Mouse (Mus musculus) left cerebral cortex, postnatal 10 days (tissue): ENCODE measurements at regions not wholly inside any gene's neighbourhood (a gene's known extent, or its start where the extent isn't known, plus 50 kb on each side); places are given as distances from the start of the nearest gene placed in this dataset.
A peak's percentile ranks its signal among the peaks of the same experiment; 100 is the strongest.

ENCODE experiments used
- DNase-seq, 2 experiments: peaks; one replicate each; pipeline ENCODE4 v3.0.0; 2021 to 2022; ENCODE audit warnings: low spot score in 2 of 2, mixed read lengths in 1 of 2; ENCODE audit errors: extremely low spot score in 1 of 2
- intact Hi-C: fragments of 180-260 bp; cut with DNase I; formaldehyde crosslinking; loops from one replicate; pipeline ENCODE4 v1.15.1; 2025

GRCm38 (mm10) chr12:12147088-12147687, 114.8 kb upstream of the Fam49a start:
- no peak for DNase-seq
- intact Hi-C loops, result loop anchor here (5.0 kb wide), 1 partner anchor 835 kb away; no protein-coding TSS in a partner anchor

- intact Hi-C loops, result loop anchor here (5.0 kb wide), 1 partner anchor 836 kb away; no protein-coding TSS in a partner anchor
- DNase-seq, result no peak
Observed at GRCm38 (mm10) chr12:12147847-12148246, 114.1 kb upstream of the Fam49a start.

- DNase-seq, result peak in 1 of 2 experiments; percentile 49
- intact Hi-C loops, result loop anchor here (5.0 kb wide), 1 partner anchor 837 kb away; no protein-coding TSS in a partner anchor
Observed at GRCm38 (mm10) chr12:12148659-12149399, 113.1 kb upstream of the Fam49a start.

- intact Hi-C loops, result no loop called here
Observed at GRCm38 (mm10) chr12:12164411-12164810, 97.5 kb upstream of the Fam49a start.

GRCm38 (mm10) chr12:12170581-12170980, 91.4 kb upstream of the Fam49a start:
- intact Hi-C loops, result loop anchor here (10.0 kb wide), 2 partner anchors 774 to 1044 kb away; partner anchors contain the start of gene Mycn
- DNase-seq, result no peak

More at GRCm38 (mm10) chr12:12164411-12164810, 97.5 kb upstream of the Fam49a start:
- no peak for DNase-seq

- DNase-seq, result no peak
- intact Hi-C loops, result loop anchor here (10.0 kb wide), 2 partner anchors 773 to 1043 kb away; partner anchors contain the start of gene Mycn
Observed at GRCm38 (mm10) chr12:12172087-12172823, 89.7 kb upstream of the Fam49a start.

- intact Hi-C loops, result loop anchor here (1.0 to 10.0 kb wide), 5 partner anchors 86 to 1038 kb away; partner anchors contain the start of genes Fam49a and Mycn
- DNase-seq, result peak; percentile 84 to 85
Observed at GRCm38 (mm10) chr12:12176331-12177263, 85.3 kb upstream of the Fam49a start.

- intact Hi-C loops, result loop anchor here (5.0 to 10.0 kb wide), 4 partner anchors 85 to 1037 kb away; partner anchors contain the start of genes Fam49a and Mycn
- no peak for DNase-seq
Observed at GRCm38 (mm10) chr12:12177264-12178043, 84.5 kb upstream of the Fam49a start.

- intact Hi-C loops, result loop anchor here (5.0 to 10.0 kb wide), 4 partner anchors 84 to 1036 kb away; partner anchors contain the start of genes Fam49a and Mycn
- DNase-seq, result no peak
Observed at GRCm38 (mm10) chr12:12178391-12178790, 83.5 kb upstream of the Fam49a start.

GRCm38 (mm10) chr12:12179292-12179865, 82.6 kb upstream of the Fam49a start:
- intact Hi-C loops, result loop anchor here (5.0 to 10.0 kb wide), 4 partner anchors 83 to 1035 kb away; partner anchors contain the start of genes Fam49a and Mycn
- DNase-seq, result peak in 1 of 2 experiments; percentile 47

- no peak for DNase-seq
- intact Hi-C loops, result loop anchor here (5.0 kb wide), 1 partner anchor 41 kb away; no protein-coding TSS in a partner anchor
Observed at GRCm38 (mm10) chr12:12180986-12181385, 81.0 kb upstream of the Fam49a start.

- DNase-seq, result no peak
- intact Hi-C loops, result loop anchor here (5.0 kb wide), 1 partner anchor 41 kb away; no protein-coding TSS in a partner anchor
Observed at GRCm38 (mm10) chr12:12181686-12182085, 80.3 kb upstream of the Fam49a start.

- intact Hi-C loops, result no loop called here
- DNase-seq, result no peak
Observed at GRCm38 (mm10) chr12:12186353-12186752, 75.6 kb upstream of the Fam49a start.

GRCm38 (mm10) chr12:12195066-12195465, 66.9 kb upstream of the Fam49a start:
- peak in 1 of 2 experiments; percentile 59 for DNase-seq

GRCm38 (mm10) chr12:12196627-12197026, 65.3 kb upstream of the Fam49a start:
- no peak for DNase-seq
- intact Hi-C loops, result no loop called here

More at GRCm38 (mm10) chr12:12195066-12195465, 66.9 kb upstream of the Fam49a start:
- intact Hi-C loops, result no loop called here

- intact Hi-C loops, result no loop called here
- no peak for DNase-seq
Observed at GRCm38 (mm10) chr12:12208216-12208615, 53.7 kb upstream of the Fam49a start.
